Mouse (Mus musculus) gastrocnemius, adult 18-20 months (tissue): ENCODE results near the gene Cdk14. TPM values are rescaled to one million over a fixed set of nuclear protein-coding genes. Genes with fewer than 3 reads are reported as not detected.

Source experiments
- DNase-seq: peaks from one replicate; pipeline ENCODE4 v3.0.0; 2021; ENCODE audit warnings: low spot score
- total RNA-seq, 2 experiments: library from RNA; stranded (reverse); gene quantifications; 2 replicates each; pipeline ENCODE4 v1.2.3; 2021

Gene Cdk14
- total RNA-seq, 2 experiments from 2014 or later, result 2.8 to 2.9 TPM

- DNase-seq, result no peak
Measured at GRCm38 (mm10) chr5:5194562-5195221, 225.4 kb downstream of the Cdk14 start.

- no peak for DNase-seq
Measured at GRCm38 (mm10) chr5:5189590-5189989, 230.5 kb downstream of the Cdk14 start.

GRCm38 (mm10) chr5:5185987-5186742, 233.9 kb downstream of the Cdk14 start:
- DNase-seq, result no peak

- DNase-seq, result no peak
Measured at GRCm38 (mm10) chr5:5185521-5185920, 234.6 kb downstream of the Cdk14 start.

GRCm38 (mm10) chr5:5180711-5181110, 239.4 kb downstream of the Cdk14 start:
- DNase-seq, result no peak

- no peak for DNase-seq
Measured at GRCm38 (mm10) chr5:5180311-5180710, 239.8 kb downstream of the Cdk14 start.

- no peak for DNase-seq
Measured at GRCm38 (mm10) chr5:5176052-5176451, 244.1 kb downstream of the Cdk14 start.

- no peak for DNase-seq
Measured at GRCm38 (mm10) chr5:5175611-5176010, 244.5 kb downstream of the Cdk14 start.

GRCm38 (mm10) chr5:5175090-5175489, 245.0 kb downstream of the Cdk14 start:
- DNase-seq, result peak; percentile 22

- DNase-seq, result no peak
Measured at GRCm38 (mm10) chr5:5166086-5166485, 254.0 kb downstream of the Cdk14 start.

- no peak for DNase-seq
Measured at GRCm38 (mm10) chr5:5164326-5164725, 255.8 kb downstream of the Cdk14 start.

GRCm38 (mm10) chr5:5163823-5164222, 256.3 kb downstream of the Cdk14 start:
- DNase-seq, result no peak

- DNase-seq, result no peak
Measured at GRCm38 (mm10) chr5:5159521-5159920, 260.6 kb downstream of the Cdk14 start.

GRCm38 (mm10) chr5:5139855-5140254, 280.3 kb downstream of the Cdk14 start:
- DNase-seq, result no peak

GRCm38 (mm10) chr5:5134905-5135511, 285.1 kb downstream of the Cdk14 start:
- no peak for DNase-seq

GRCm38 (mm10) chr5:5134143-5134904, 285.8 kb downstream of the Cdk14 start:
- DNase-seq, result no peak

GRCm38 (mm10) chr5:5128852-5129251, 291.3 kb downstream of the Cdk14 start:
- DNase-seq, result no peak

GRCm38 (mm10) chr5:5124645-5125044, 295.5 kb downstream of the Cdk14 start:
- DNase-seq, result no peak

- no peak for DNase-seq
Measured at GRCm38 (mm10) chr5:5116775-5117522, 303.2 kb downstream of the Cdk14 start.

- DNase-seq, result no peak
Measured at GRCm38 (mm10) chr5:5115546-5115945, 304.6 kb downstream of the Cdk14 start.

- DNase-seq, result no peak
Measured at GRCm38 (mm10) chr5:5109621-5110020, 310.5 kb downstream of the Cdk14 start.
